Mouse (Mus musculus) cerebellum, adult 2 months (tissue): ENCODE results near the gene Clspn.

Experiments used
- CTCF ChIP-seq: fragments of 200-500 bp; IDR thresholded peaks from 2 replicates; pipeline ENCODE4 v1.5.1; 2011; ENCODE audit warnings: low read depth, mild to moderate bottlenecking, control low read depth, low read length, moderate library complexity, borderline replicate concordance; ENCODE audit not compliant: insufficient read depth
- POLR2A ChIP-seq: fragments of 200-500 bp; IDR thresholded peaks from 2 replicates; pipeline ENCODE4 v1.6.1; 2011; ENCODE audit warnings: low read length, control low read depth, borderline replicate concordance; ENCODE audit not compliant: insufficient read depth

- TF ChIP-seq CTCF (no peak), POLR2A (no peak)
These were observed 4.6 kb upstream of the Clspn start for GRCm38 (mm10) chr4:126552136-126552535.
